ENCODE assay signal across 10 mouse cellular contexts in the genomic region with DNA sequence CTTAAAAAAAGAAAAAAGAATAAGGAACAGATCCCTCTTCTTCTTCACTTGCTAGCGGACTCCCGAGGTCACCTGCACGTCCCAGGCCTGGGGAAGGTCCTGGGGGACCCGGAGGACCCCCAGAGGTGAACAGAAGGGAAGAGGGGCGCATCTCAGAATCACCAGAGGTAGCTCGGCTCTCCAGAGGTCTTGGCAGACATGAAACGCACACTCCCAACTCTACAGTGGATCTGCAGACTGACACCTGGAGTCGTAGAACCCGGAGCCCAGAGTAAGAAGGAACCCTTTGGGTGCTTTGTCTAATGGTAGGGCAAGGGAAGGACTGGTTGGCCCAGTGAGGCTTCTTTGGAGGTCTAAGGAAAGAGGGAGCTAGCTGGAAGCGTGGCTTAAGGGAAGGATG. TPM values are rescaled to one million over a fixed set of nuclear protein-coding genes. Genes with fewer than 3 reads are reported as not detected.
A peak's percentile ranks its signal among the peaks of the same experiment; 100 is the strongest.
DNase-seq lines count a peak whose midpoint lies in the region; ATAC-seq and TF ChIP-seq lines count a peak whose summit lies in the region.
"Had no signal": no experiment of that assay in that cellular context is flagged by ENCODE, and none has a peak within 500 bp of the region (broad histone marks: within the 10 kb centered on the region; RNA-seq: fewer than 3 reads in every experiment).

No protein-coding gene starts in this region.

- H3K27ac ChIP-seq in kidney, embryonic 16.5 days (ENCODE audit: low read length) = peak overlapping the region; percentile 43; the same call in 1 of the 2 replicates
- peak overlapping the region; percentile 87; the same call in 1 of the 2 replicates for H3K27ac ChIP-seq in forebrain, embryonic 10.5 days
- no peak overlapping the region for H3K27ac ChIP-seq in intestine, embryonic 15.5 days
- peak overlapping the region; percentile 80 for H3K27ac ChIP-seq in midbrain, postnatal 0 days (ENCODE audit: low read depth, low read length)

- no peaks in the 10 kb centered on the region for H3K27me3 ChIP-seq in kidney, embryonic 16.5 days (ENCODE audit: insufficient read depth, low read length)
- H3K27me3 ChIP-seq in forebrain, embryonic 10.5 days (ENCODE audit: poor library complexity, severe bottlenecking) = no peaks in the 10 kb centered on the region
- no peaks in the 10 kb centered on the region for H3K27me3 ChIP-seq in intestine, embryonic 15.5 days (replicated peaks)
- no peaks in the 10 kb centered on the region for H3K27me3 ChIP-seq in midbrain, postnatal 0 days (ENCODE audit: insufficient read depth, low read length)
- H3K27me3 ChIP-seq: Patski had no signal

- DNase-seq in kidney, adult 8-10 months = no peak
- DNase-seq in forebrain, embryonic 10.5 days (ENCODE audit: extremely low spot score, low spot score) = no peak
- no peak for DNase-seq in midbrain, postnatal 0 days (ENCODE audit: low spot score)
- DNase-seq in layer of hippocampus, postnatal 36 days = no peak
- no peak for DNase-seq in gastrocnemius, adult 8-10 months (ENCODE audit: low spot score in 2 of 2)

- no peaks in the 10 kb centered on the region for H3K9me3 ChIP-seq in kidney, embryonic 16.5 days (ENCODE audit: low read length)
- no peaks in the 10 kb centered on the region for H3K9me3 ChIP-seq in forebrain, embryonic 10.5 days
- no peaks in the 10 kb centered on the region for H3K9me3 ChIP-seq in intestine, embryonic 15.5 days
- H3K9me3 ChIP-seq in midbrain, postnatal 0 days (ENCODE audit: low read length) = no peaks in the 10 kb centered on the region

- WGBS in kidney, embryonic 16.5 days = 86% methylated on average over 10 of the region's 10 CpGs
- WGBS in forebrain, embryonic 10.5 days = 82% methylated on average over 10 of the region's 10 CpGs
- WGBS in intestine, embryonic 15.5 days = 82% methylated on average over 10 of the region's 10 CpGs
- WGBS in midbrain, postnatal 0 days = 80% methylated on average over 10 of the region's 10 CpGs

- peak overlapping the region; percentile 68 for H3K9ac ChIP-seq in kidney, embryonic 16.5 days (replicated peaks; ENCODE audit: low read length)
- H3K9ac ChIP-seq in intestine, embryonic 15.5 days = no peak overlapping the region
- H3K9ac ChIP-seq in midbrain, postnatal 0 days (replicated peaks; ENCODE audit: low read length, poor library complexity, severe bottlenecking) = peak overlapping the region; percentile 73

- no peak for TF ChIP-seq CTCF in midbrain, postnatal 0 days (IDR thresholded peaks at IDR 0.05)

- no peak for ATAC-seq in kidney, embryonic 16.5 days (ENCODE audit: low FRiP score, low TSS enrichment)
- no peak; the same call in 1 of the 2 replicates for ATAC-seq in intestine, embryonic 15.5 days
- ATAC-seq in midbrain, postnatal 0 days (ENCODE audit: low FRiP score) = no peak
- ATAC-seq in inflammation-experienced regulatory T-cells, adult 6 months = no peak

- peaks cover 7% of the 10 kb centered on the region for H3K4me1 ChIP-seq in kidney, embryonic 16.5 days (ENCODE audit: insufficient read depth, low read length)
- peaks cover 21% of the 10 kb centered on the region for H3K4me1 ChIP-seq in forebrain, embryonic 10.5 days
- peaks cover 6% of the 10 kb centered on the region for H3K4me1 ChIP-seq in intestine, embryonic 15.5 days (replicated peaks)
- peaks cover 4% of the 10 kb centered on the region; the same call in 1 of the 2 replicates for H3K4me1 ChIP-seq in midbrain, postnatal 0 days (ENCODE audit: insufficient read depth, low read length)

- peak overlapping the region; percentile 83 for H3K4me2 ChIP-seq in kidney, embryonic 16.5 days (replicated peaks; ENCODE audit: low read depth, low read length)
- peak overlapping the region; percentile 92 for H3K4me2 ChIP-seq in intestine, embryonic 15.5 days (replicated peaks)
- peak overlapping the region; percentile 77 for H3K4me2 ChIP-seq in midbrain, postnatal 0 days (ENCODE audit: low read depth, low read length, poor library complexity, severe bottlenecking)

- peak overlapping the region; percentile 61 for H3K4me3 ChIP-seq in kidney, embryonic 16.5 days (ENCODE audit: low read length)
- peak overlapping the region; percentile 70 for H3K4me3 ChIP-seq in forebrain, embryonic 10.5 days
- H3K4me3 ChIP-seq in intestine, embryonic 15.5 days (replicated peaks) = peak overlapping the region; percentile 52
- peak overlapping the region; percentile 60 for H3K4me3 ChIP-seq in midbrain, postnatal 0 days (ENCODE audit: low read depth, low read length)

- no peaks in the 10 kb centered on the region for H3K36me3 ChIP-seq in kidney, embryonic 16.5 days (ENCODE audit: insufficient read depth, low read length)
- no peaks in the 10 kb centered on the region for H3K36me3 ChIP-seq in forebrain, embryonic 10.5 days (replicated peaks)
- no peaks in the 10 kb centered on the region for H3K36me3 ChIP-seq in intestine, embryonic 15.5 days
- no peaks in the 10 kb centered on the region for H3K36me3 ChIP-seq in midbrain, postnatal 0 days (ENCODE audit: insufficient read depth, low read length)

RNA-seq across cellular contexts. Expression of gene Plekha4, which starts 11.5 kb away (rescaled TPM):
- 4.4 and 5.3 TPM in 2 replicates for polyA plus RNA-seq in kidney, embryonic 16.5 days (2015; fragmentation: Nextera tagmentation; extraction: Ambion mirVana)
- 1.1 and 1.2 TPM in 2 replicates for polyA plus RNA-seq in forebrain, embryonic 10.5 days (2016; fragmentation: Nextera tagmentation; extraction: Ambion mirVana)
- 0.83 and 1.5 TPM in 2 replicates for polyA plus RNA-seq in intestine, embryonic 15.5 days (2015; fragmentation: Nextera tagmentation; extraction: Ambion mirVana)
- total RNA-seq in midbrain, postnatal 0 days (2014; rRNA removed) = 2.0 and 2.1 TPM in 2 replicates
- polyA plus RNA-seq in midbrain, postnatal 0 days (2015; fragmentation: Nextera tagmentation; extraction: Ambion mirVana) = 1.2 and 1.6 TPM in 2 replicates
- total RNA-seq in layer of hippocampus, postnatal 36 days (2021) = under 1 TPM; 0.77 to 0.86 TPM
- total RNA-seq in gastrocnemius, adult 8-10 months (2022) = 1 to 10 TPM; 1.4 to 5.4 (median 4.6) TPM
- under 1 TPM; 0.36 to 0.78 (median 0.53) TPM for polyA plus RNA-seq in inflammation-experienced regulatory T-cells, adult 6 months (2017; shearing (Covaris generic))
- total RNA-seq: common myeloid progenitor, adult 5-6 weeks had no signal

RNA-seq across cellular contexts. Expression of gene Ppp1r15a, which starts 11.5 kb away (rescaled TPM):
- 24.3 and 24.8 TPM in 2 replicates for polyA plus RNA-seq in kidney, embryonic 16.5 days (2015; fragmentation: Nextera tagmentation; extraction: Ambion mirVana)
- 16.4 and 17.7 TPM in 2 replicates for polyA plus RNA-seq in forebrain, embryonic 10.5 days (2016; fragmentation: Nextera tagmentation; extraction: Ambion mirVana)
- polyA plus RNA-seq in intestine, embryonic 15.5 days (2015; fragmentation: Nextera tagmentation; extraction: Ambion mirVana) = 16.5 and 17.0 TPM in 2 replicates
- 17.2 and 17.4 TPM in 2 replicates for total RNA-seq in midbrain, postnatal 0 days (2014; rRNA removed)
- polyA plus RNA-seq in midbrain, postnatal 0 days (2015; fragmentation: Nextera tagmentation; extraction: Ambion mirVana) = 18.7 and 18.8 TPM in 2 replicates
- 10 to 100 TPM; 17.4 to 20.0 TPM for total RNA-seq in layer of hippocampus, postnatal 36 days (2021)
- total RNA-seq in gastrocnemius, adult 8-10 months (2022) = 10 to 100 TPM; 19.6 to 34.3 (median 29.4) TPM
- 10 to 100 TPM; 30.4 to 76.6 (median 56.4) TPM for polyA plus RNA-seq in inflammation-experienced regulatory T-cells, adult 6 months (2017; shearing (Covaris generic))

RNA-seq across cellular contexts. Expression of gene Hsd17b14, which starts 17.1 kb away (rescaled TPM):
- 13.5 and 15.5 TPM in 2 replicates for polyA plus RNA-seq in kidney, embryonic 16.5 days (2015; fragmentation: Nextera tagmentation; extraction: Ambion mirVana)
- polyA plus RNA-seq in forebrain, embryonic 10.5 days (2016; fragmentation: Nextera tagmentation; extraction: Ambion mirVana) = 0.39 and 0.63 TPM in 2 replicates
- polyA plus RNA-seq in intestine, embryonic 15.5 days (2015; fragmentation: Nextera tagmentation; extraction: Ambion mirVana) = 2.1 and 2.8 TPM in 2 replicates
- not detected in 2 replicates for total RNA-seq in midbrain, postnatal 0 days (2014; rRNA removed)
- polyA plus RNA-seq in midbrain, postnatal 0 days (2015; fragmentation: Nextera tagmentation; extraction: Ambion mirVana) = 0.15 and 0.20 TPM in 2 replicates
- total RNA-seq in layer of hippocampus, postnatal 36 days (2021) = under 1 TPM in 1 of 2 experiments, not detected in 1; 0.28 TPM
- total RNA-seq in gastrocnemius, adult 8-10 months (2022) = 1 to 10 TPM in 1 of 4 experiments, under 1 TPM in 2, not detected in 1; 0.52 to 2.8 (median 0.56) TPM
- polyA plus RNA-seq in inflammation-experienced regulatory T-cells, adult 6 months (2017; shearing (Covaris generic)) = under 1 TPM; 0.82 to 0.95 (median 0.91) TPM
- total RNA-seq: common myeloid progenitor, adult 5-6 weeks had no signal

RNA-seq across cellular contexts. Expression of gene Nucb1, which starts 27.4 kb away (rescaled TPM):
- 295 and 299 TPM in 2 replicates for polyA plus RNA-seq in kidney, embryonic 16.5 days (2015; fragmentation: Nextera tagmentation; extraction: Ambion mirVana)
- 99.3 and 106 TPM in 2 replicates for polyA plus RNA-seq in forebrain, embryonic 10.5 days (2016; fragmentation: Nextera tagmentation; extraction: Ambion mirVana)
- polyA plus RNA-seq in intestine, embryonic 15.5 days (2015; fragmentation: Nextera tagmentation; extraction: Ambion mirVana) = 209 and 229 TPM in 2 replicates
- total RNA-seq in midbrain, postnatal 0 days (2014; rRNA removed) = 92.2 and 137 TPM in 2 replicates
- 137 and 144 TPM in 2 replicates for polyA plus RNA-seq in midbrain, postnatal 0 days (2015; fragmentation: Nextera tagmentation; extraction: Ambion mirVana)
- 10 to 100 TPM; 94.0 to 98.0 TPM for total RNA-seq in layer of hippocampus, postnatal 36 days (2021)
- total RNA-seq in gastrocnemius, adult 8-10 months (2022) = 10 to 100 TPM; 51.1 to 66.1 (median 56.8) TPM
- polyA plus RNA-seq in inflammation-experienced regulatory T-cells, adult 6 months (2017; shearing (Covaris generic)) = 100 to 1,000 TPM; 119 to 153 (median 121) TPM

RNA-seq across cellular contexts. Expression of gene Bcat2, which starts 32.4 kb away (rescaled TPM):
- 87.9 and 93.2 TPM in 2 replicates for polyA plus RNA-seq in kidney, embryonic 16.5 days (2015; fragmentation: Nextera tagmentation; extraction: Ambion mirVana)
- 38.2 and 39.1 TPM in 2 replicates for polyA plus RNA-seq in forebrain, embryonic 10.5 days (2016; fragmentation: Nextera tagmentation; extraction: Ambion mirVana)
- polyA plus RNA-seq in intestine, embryonic 15.5 days (2015; fragmentation: Nextera tagmentation; extraction: Ambion mirVana) = 59.5 and 67.6 TPM in 2 replicates
- total RNA-seq in midbrain, postnatal 0 days (2014; rRNA removed) = 12.4 and 14.9 TPM in 2 replicates
- 18.3 and 19.3 TPM in 2 replicates for polyA plus RNA-seq in midbrain, postnatal 0 days (2015; fragmentation: Nextera tagmentation; extraction: Ambion mirVana)
- 10 to 100 TPM; 23.5 to 29.9 TPM for total RNA-seq in layer of hippocampus, postnatal 36 days (2021)
- 100 to 1,000 TPM in 1 of 4 experiments, 10 to 100 TPM in 3; 82.2 to 107 (median 91.8) TPM for total RNA-seq in gastrocnemius, adult 8-10 months (2022)
- polyA plus RNA-seq in inflammation-experienced regulatory T-cells, adult 6 months (2017; shearing (Covaris generic)) = 10 to 100 TPM; 33.2 to 54.7 (median 51.4) TPM
